Mouse (Mus musculus) E14TG2a.4 (cell line): Measurements from ENCODE around the gene Nyx.
"Not testable (repeated sequence)": the region's sequence is repeated elsewhere in the genome, so short reads cannot be mapped to it uniquely, and the experiment has no call there.

Source experiments
- CTCF ChIP-seq: conservative IDR thresholded peaks from 2 replicates; pipeline ENCODE4 v1.5.1; 2014; ENCODE audit warnings: low read length
- POU5F1 ChIP-seq: IDR thresholded peaks from 2 replicates; pipeline ENCODE4 v1.6.1; 2014; ENCODE audit warnings: low read length, borderline replicate concordance

DNA sequence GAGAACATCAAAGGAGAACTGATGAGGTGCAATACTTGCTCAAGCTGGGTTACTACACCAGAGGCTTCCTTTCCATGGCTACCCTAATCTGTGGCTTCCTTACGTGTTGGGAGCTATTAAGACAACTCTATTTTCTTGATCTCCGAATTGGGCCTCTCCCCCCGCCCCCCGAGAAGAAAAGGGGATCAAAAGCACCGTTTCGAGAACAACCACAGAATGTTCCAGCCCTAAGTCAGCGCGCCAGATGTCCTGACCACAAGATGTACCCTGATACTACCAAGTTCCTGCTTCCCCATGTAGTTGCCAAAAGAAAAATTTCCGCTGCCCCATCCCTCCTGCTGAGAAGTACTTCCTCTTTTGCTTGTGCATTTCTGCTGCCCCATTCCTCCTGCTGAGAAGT lies 9.4 kb upstream of the Nyx start:
- not testable (repeated sequence) for TF ChIP-seq CTCF, POU5F1
